Mouse (Mus musculus): Measurements from ENCODE around the gene Mapk14. TPM values are rescaled to one million over a fixed set of nuclear protein-coding genes. Genes with fewer than 3 reads are reported as not detected.

The Mapk14 gene
- total and polyA plus RNA-seq, 3 experiments, result 22.6 to 59.8 (median 27.6) TPM

Other genes starting within 250 kb of the Mapk14 start
- gene Fkbp5, start 173.8 kb upstream of the Mapk14 start, total RNA-seq (2012; rRNA removed), result 14.4 and 17.5 TPM in 2 replicates
- 21.5 and 22.6 TPM in 2 replicates for gene Fkbp5, start 173.8 kb upstream of the Mapk14 start, total RNA-seq (2014; rRNA removed)
- gene Fkbp5, start 173.8 kb upstream of the Mapk14 start, polyA plus RNA-seq (2012; ENCODE audit: insufficient read length, low read depth), result 31.4 and 35.3 TPM in 2 replicates
- not detected in 2 replicates for gene Armc12, start 160.5 kb upstream of the Mapk14 start, total RNA-seq (2012; rRNA removed)
- gene Armc12, start 160.5 kb upstream of the Mapk14 start, total RNA-seq (2014; rRNA removed), result not detected in 2 replicates
- gene Armc12, start 160.5 kb upstream of the Mapk14 start, polyA plus RNA-seq (2012; ENCODE audit: insufficient read length, low read depth), result not detected in 2 replicates
- gene Clpsl2, start 141.9 kb upstream of the Mapk14 start, total RNA-seq (2012; rRNA removed), result not detected in 2 replicates
- not detected in 2 replicates for gene Clpsl2, start 141.9 kb upstream of the Mapk14 start, total RNA-seq (2014; rRNA removed)
- not detected in 2 replicates for gene Clpsl2, start 141.9 kb upstream of the Mapk14 start, polyA plus RNA-seq (2012; ENCODE audit: insufficient read length, low read depth)
- gene Clps, start 130.6 kb upstream of the Mapk14 start, total RNA-seq (2012; rRNA removed), result not detected in 2 replicates
- not detected in 2 replicates for gene Clps, start 130.6 kb upstream of the Mapk14 start, total RNA-seq (2014; rRNA removed)
- gene Clps, start 130.6 kb upstream of the Mapk14 start, polyA plus RNA-seq (2012; ENCODE audit: insufficient read length, low read depth), result not detected in 2 replicates
- 0.08 TPM in 1 of 2 replicates, not detected in the other for gene Lhfpl5, start 115.7 kb upstream of the Mapk14 start, total RNA-seq (2012; rRNA removed)
- gene Lhfpl5, start 115.7 kb upstream of the Mapk14 start, total RNA-seq (2014; rRNA removed), result not detected in 2 replicates
- gene Lhfpl5, start 115.7 kb upstream of the Mapk14 start, polyA plus RNA-seq (2012; ENCODE audit: insufficient read length, low read depth), result not detected in 2 replicates
- 65.9 and 83.3 TPM in 2 replicates for gene Srpk1, start 68.6 kb upstream of the Mapk14 start, total RNA-seq (2012; rRNA removed)
- gene Srpk1, start 68.6 kb upstream of the Mapk14 start, total RNA-seq (2014; rRNA removed), result 60.8 and 70.0 TPM in 2 replicates
- gene Srpk1, start 68.6 kb upstream of the Mapk14 start, polyA plus RNA-seq (2012; ENCODE audit: insufficient read length, low read depth), result 129 and 163 TPM in 2 replicates
- not detected in 2 replicates for gene Slc26a8, start 1.1 kb upstream of the Mapk14 start, total RNA-seq (2012; rRNA removed)
- gene Slc26a8, start 1.1 kb upstream of the Mapk14 start, total RNA-seq (2014; rRNA removed), result not detected in 2 replicates
- gene Slc26a8, start 1.1 kb upstream of the Mapk14 start, polyA plus RNA-seq (2012; ENCODE audit: insufficient read length, low read depth), result 0.11 and 0.44 TPM in 2 replicates
- 0.38 TPM in 1 of 2 replicates, not detected in the other for gene AC170998.1, start 34.8 kb downstream of the Mapk14 start, total RNA-seq (2012; rRNA removed)
- not detected in 2 replicates for gene AC170998.1, start 34.8 kb downstream of the Mapk14 start, total RNA-seq (2014; rRNA removed)
- gene AC170998.1, start 34.8 kb downstream of the Mapk14 start, polyA plus RNA-seq (2012; ENCODE audit: insufficient read length, low read depth), result 0.50 TPM in 1 of 2 replicates, not detected in the other
- not detected in 2 replicates for gene Mapk13, start 78.0 kb downstream of the Mapk14 start, total RNA-seq (2012; rRNA removed)
- gene Mapk13, start 78.0 kb downstream of the Mapk14 start, total RNA-seq (2014; rRNA removed), result not detected in 2 replicates
- gene Mapk13, start 78.0 kb downstream of the Mapk14 start, polyA plus RNA-seq (2012; ENCODE audit: insufficient read length, low read depth), result not detected in 2 replicates
- gene Brpf3, start 109.8 kb downstream of the Mapk14 start, total RNA-seq (2012; rRNA removed), result 1.5 and 2.3 TPM in 2 replicates
- 0.40 and 0.96 TPM in 2 replicates for gene Brpf3, start 109.8 kb downstream of the Mapk14 start, total RNA-seq (2014; rRNA removed)
- gene Brpf3, start 109.8 kb downstream of the Mapk14 start, polyA plus RNA-seq (2012; ENCODE audit: insufficient read length, low read depth), result 8.5 and 12.1 TPM in 2 replicates
- not detected in 2 replicates for gene Pnpla1, start 167.1 kb downstream of the Mapk14 start, total RNA-seq (2012; rRNA removed)
- not detected in 2 replicates for gene Pnpla1, start 167.1 kb downstream of the Mapk14 start, total RNA-seq (2014; rRNA removed)
- not detected in 2 replicates for gene Pnpla1, start 167.1 kb downstream of the Mapk14 start, polyA plus RNA-seq (2012; ENCODE audit: insufficient read length, low read depth)
- gene 4930539E08Rik, start 224.0 kb downstream of the Mapk14 start, total RNA-seq (2012; rRNA removed), result 1.4 TPM in 2 replicates
- 0.57 and 0.62 TPM in 2 replicates for gene 4930539E08Rik, start 224.0 kb downstream of the Mapk14 start, total RNA-seq (2014; rRNA removed)
- gene 4930539E08Rik, start 224.0 kb downstream of the Mapk14 start, polyA plus RNA-seq (2012; ENCODE audit: insufficient read length, low read depth), result 1.2 and 1.4 TPM in 2 replicates

Data from CH12.LX (cell line).